Mouse (Mus musculus) embryonic facial prominence, embryonic 14.5 days (tissue): Measurements from ENCODE around the gene Tmem237. TPM values are rescaled to one million over a fixed set of nuclear protein-coding genes. Genes with fewer than 3 reads are reported as not detected.

Experiments used
- ATAC-seq: fragments of 200-750 bp; cut with Nextera tagmentation; 2 replicates; pipeline ENCODE4 v1.8.0; 2017; ENCODE audit warnings: low read depth, moderate number of reproducible peaks, moderate TSS enrichment
- DNase-seq: peaks from one replicate; pipeline ENCODE4 v3.0.0-alpha.2; 2015; ENCODE audit warnings: low spot score
- H3K27ac ChIP-seq: fragments of 300-500 bp; sonication (generic); replicated peaks from 2 replicates; pipeline ENCODE4 v1.5.1; 2014; ENCODE audit warnings: low read depth, mild to moderate bottlenecking, low read length, moderate library complexity
- H3K27me3 ChIP-seq: fragments of 300-500 bp; sonication (generic); replicated peaks from 2 replicates; pipeline ENCODE4 v1.6.1; 2014; ENCODE audit warnings: low read length; ENCODE audit not compliant: control insufficient read depth, insufficient read depth
- H3K36me3 ChIP-seq: fragments of 300-500 bp; sonication (generic); 2 replicates; pipeline ENCODE4 v1.6.1; 2014; ENCODE audit warnings: low read length, mixed read lengths; ENCODE audit not compliant: control insufficient read depth, insufficient read depth
- H3K4me1 ChIP-seq: fragments of 300-500 bp; sonication (generic); 2 replicates; pipeline ENCODE4 v1.6.1; 2014; ENCODE audit warnings: antibody characterized with exemption, low read length; ENCODE audit not compliant: control insufficient read depth, insufficient read depth
- H3K4me2 ChIP-seq: fragments of 300-500 bp; sonication (generic); 2 replicates; pipeline ENCODE4 v1.6.1; 2014; ENCODE audit warnings: low read depth, mild to moderate bottlenecking, low read length, moderate library complexity, mixed read lengths
- H3K4me3 ChIP-seq: fragments of 300-500 bp; sonication (generic); 2 replicates; pipeline ENCODE4 v1.5.1; 2014; ENCODE audit warnings: low read depth, mild to moderate bottlenecking, low read length
- H3K9ac ChIP-seq: fragments of 300-500 bp; sonication (generic); 2 replicates; pipeline ENCODE4 v1.6.1; 2014; ENCODE audit warnings: low read depth, mild to moderate bottlenecking, low read length, moderate library complexity, mixed read lengths
- H3K9me3 ChIP-seq: fragments of 300-500 bp; sonication (generic); 2 replicates; pipeline ENCODE4 v1.6.1; 2016; ENCODE audit warnings: low read length; ENCODE audit not compliant: control insufficient read depth
- WGBS: fragments of 180-500 bp; shearing (Covaris S2); extraction: QIAGEN DNeasy Blood & Tissue Kit; methylation state at CpG from one replicate; pipeline ENCODE4 v1.1.7; 2014; 5-methylcytosine and 5-hydroxymethylcytosine counted together
- polyA plus RNA-seq: library from polyadenylated mRNA; unstranded; fragments of >200 nt; fragmentation: Nextera tagmentation; extraction: Ambion mirVana; gene quantifications from 2 replicates; pipeline ENCODE4 v1.2.1, GENCODE M21; 2014

The Tmem237 gene
- polyA plus RNA-seq, 1 experiment from 2014 or later = 29.9 TPM

GRCm38 (mm10) chr1:59063697-59064096 lies 56.5 kb downstream of the Tmem237 start:
- Histone ChIP-seq H3K9me3 (no peaks in the 10 kb centered on the region), H3K4me1 (no peaks in the 10 kb centered on the region), H3K4me3 (no peak overlapping the region), H3K27ac (no peak overlapping the region), H3K4me2 (no peak overlapping the region), H3K27me3 (no peaks in the 10 kb centered on the region), H3K9ac (no peak overlapping the region), H3K36me3 (no peaks in the 10 kb centered on the region)
- ATAC-seq (no peak), DNase-seq (no peak)
- WGBS = 48% methylated on average over 3 of the region's 3 CpGs

- no peak overlapping the region for H3K4me2 ChIP-seq
- 72% methylated on average over 2 of the region's 2 CpGs for WGBS
- H3K9ac ChIP-seq = no peak overlapping the region
- no peak overlapping the region for H3K4me3 ChIP-seq
- H3K36me3 ChIP-seq = no peaks in the 10 kb centered on the region
- no peaks in the 10 kb centered on the region for H3K4me1 ChIP-seq
- H3K9me3 ChIP-seq = no peaks in the 10 kb centered on the region
- DNase-seq (no peak), ATAC-seq (no peak)
- no peaks in the 10 kb centered on the region for H3K27me3 ChIP-seq
- no peak overlapping the region for H3K27ac ChIP-seq
Observed at GRCm38 (mm10) chr1:59056955-59057354, 63.3 kb downstream of the Tmem237 start.

- ATAC-seq (no peak), DNase-seq (no peak)
- no peak overlapping the region for H3K27ac ChIP-seq
- no peak overlapping the region for H3K4me2 ChIP-seq
- H3K36me3 ChIP-seq = no peaks in the 10 kb centered on the region
- no peaks in the 10 kb centered on the region for H3K4me1 ChIP-seq
- H3K4me3 ChIP-seq = no peak overlapping the region
- no peaks in the 10 kb centered on the region for H3K9me3 ChIP-seq
- no peaks in the 10 kb centered on the region for H3K27me3 ChIP-seq
- WGBS = 48% methylated on average over 2 of the region's 2 CpGs
- H3K9ac ChIP-seq = no peak overlapping the region
Observed at GRCm38 (mm10) chr1:59051306-59051705, 68.9 kb downstream of the Tmem237 start.

Other genes starting within 250 kb of the Tmem237 start
- 12.7 and 13.4 TPM in 2 replicates for gene Trak2, start 147.0 kb downstream of the Tmem237 start, polyA plus RNA-seq
- gene Stradb, start 146.9 kb downstream of the Tmem237 start, polyA plus RNA-seq = 32.3 and 32.5 TPM in 2 replicates
- 2.9 TPM in 1 of 2 replicates, not detected in the other for gene C2cd6, start 25.5 kb downstream of the Tmem237 start, polyA plus RNA-seq
- 0.26 and 0.28 TPM in 2 replicates for gene Mpp4, start 43.0 kb upstream of the Tmem237 start, polyA plus RNA-seq
- gene Als2, start 116.8 kb upstream of the Tmem237 start, polyA plus RNA-seq = 8.6 and 9.3 TPM in 2 replicates
- 1.3 and 1.4 TPM in 2 replicates for gene Cdk15, start 136.5 kb upstream of the Tmem237 start, polyA plus RNA-seq